Mouse (Mus musculus) liver, adult 2 months (tissue): ENCODE data around the gene Arl15.

Source experiments
- CTCF ChIP-seq: fragments of 200-500 bp; IDR thresholded peaks from 2 replicates; pipeline ENCODE4 v1.5.1; 2011; ENCODE audit warnings: low read depth, low read length, control low read depth
- POLR2A ChIP-seq: fragments of 200-500 bp; IDR thresholded peaks from 2 replicates; pipeline ENCODE4 v1.6.1; 2011; ENCODE audit warnings: low read length, control low read depth; ENCODE audit not compliant: insufficient read depth; ENCODE audit errors: extremely low read depth

DNA sequence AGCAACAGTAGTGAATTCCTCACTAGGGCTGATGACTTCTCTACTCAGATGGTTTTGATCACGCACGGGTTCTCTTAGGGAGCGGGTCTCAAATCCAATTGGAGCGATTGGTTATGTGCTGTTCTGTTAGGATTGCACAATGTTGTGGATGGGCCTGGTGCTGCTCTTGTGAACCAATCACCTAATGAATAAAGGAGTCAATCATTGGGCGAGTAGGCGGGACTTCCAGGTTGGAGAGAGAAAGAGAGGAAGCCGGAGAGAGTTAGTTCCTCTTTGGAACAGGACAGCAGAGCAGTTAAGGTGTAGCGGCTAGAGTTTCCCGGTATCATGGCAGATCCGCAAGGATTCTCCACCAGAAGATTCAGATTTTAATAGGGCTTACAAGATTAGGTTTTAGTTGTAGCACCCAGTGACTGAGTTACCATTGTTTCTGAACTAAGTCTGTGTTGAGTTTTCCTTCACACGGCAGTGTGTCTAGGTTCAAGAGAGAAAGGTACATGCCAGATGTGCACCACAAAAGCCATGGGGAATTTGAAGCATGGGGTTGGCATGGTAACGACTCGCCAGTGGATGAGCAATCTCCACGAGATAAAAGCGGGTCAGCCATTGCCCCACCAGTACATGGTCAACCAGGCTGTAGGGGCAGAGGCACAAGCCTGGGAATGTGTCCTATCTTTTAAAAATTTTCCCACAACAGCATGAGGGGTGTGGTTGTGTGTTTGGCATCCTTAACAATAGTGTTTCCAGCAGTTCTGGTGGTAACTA lies 408.7 kb downstream of the Arl15 start:
- TF ChIP-seq CTCF (no peak), POLR2A (no peak)
